Mouse (Mus musculus): ENCODE data around the gene Pzp. TPM values are rescaled to one million over a fixed set of nuclear protein-coding genes. Genes with fewer than 3 reads are reported as not detected.

Pzp gene
- total RNA-seq, 4 experiments from 2014 or later: not detected

- no peak for DNase-seq (ENCODE audit: low spot score in 2 of 2)
Measured at GRCm38 (mm10) chr6:128436356-128437005, 90.0 kb downstream of the Pzp start.

- DNase-seq (ENCODE audit: low spot score in 2 of 2): no peak
Measured at GRCm38 (mm10) chr6:128435474-128435873, 91.0 kb downstream of the Pzp start.

Other genes with a start within 250 kb of the Pzp start
- gene Tead4, start 225.9 kb downstream of the Pzp start, total RNA-seq (2022): 1 to 10 TPM in 3 of 4 experiments, under 1 TPM in 1; 0.78 to 1.6 (median 1.4) TPM
- gene Tulp3, start 170.9 kb downstream of the Pzp start, total RNA-seq (2022): 10 to 100 TPM; 24.3 to 25.5 (median 25.1) TPM
- 10 to 100 TPM; 18.6 to 22.1 (median 20.0) TPM for gene Rhno1, start 163.8 kb downstream of the Pzp start, total RNA-seq (2022)
- gene Foxm1, start 163.8 kb downstream of the Pzp start, total RNA-seq (2022): 1 to 10 TPM; 1.1 to 1.7 (median 1.4) TPM
- gene Tex52, start 151.3 kb downstream of the Pzp start, total RNA-seq (2022): 1 to 10 TPM; 1.7 to 3.3 (median 2.5) TPM
- not detected for gene Gm44596, start 151.2 kb downstream of the Pzp start, total RNA-seq (2022)
- 10 to 100 TPM; 16.0 to 19.6 (median 17.5) TPM for gene Nrip2, start 127.4 kb downstream of the Pzp start, total RNA-seq (2022)
- 10 to 100 TPM; 27.9 to 35.5 (median 29.1) TPM for gene Itfg2, start 101.8 kb downstream of the Pzp start, total RNA-seq (2022)
- 100 to 1,000 TPM; 101 to 133 (median 115) TPM for gene Fkbp4, start 88.0 kb downstream of the Pzp start, total RNA-seq (2022)
- gene A2ml1, start 54.9 kb upstream of the Pzp start, total RNA-seq (2022): 10 to 100 TPM in 2 of 4 experiments, 1 to 10 TPM in 2; 7.2 to 13.6 (median 10.1) TPM
- gene Klrb1a, start 96.8 kb upstream of the Pzp start, total RNA-seq (2022): not detected
- not detected for gene Clec2h, start 135.7 kb upstream of the Pzp start, total RNA-seq (2022)
- under 1 TPM in 2 of 4 experiments, not detected in 2; 0.52 to 0.66 TPM for gene Klrb1, start 196.3 kb upstream of the Pzp start, total RNA-seq (2022)

Measured in layer of hippocampus, adult 8-10 months (tissue).